9 mouse cellular contexts compared by ENCODE assay signal in the genomic region with DNA sequence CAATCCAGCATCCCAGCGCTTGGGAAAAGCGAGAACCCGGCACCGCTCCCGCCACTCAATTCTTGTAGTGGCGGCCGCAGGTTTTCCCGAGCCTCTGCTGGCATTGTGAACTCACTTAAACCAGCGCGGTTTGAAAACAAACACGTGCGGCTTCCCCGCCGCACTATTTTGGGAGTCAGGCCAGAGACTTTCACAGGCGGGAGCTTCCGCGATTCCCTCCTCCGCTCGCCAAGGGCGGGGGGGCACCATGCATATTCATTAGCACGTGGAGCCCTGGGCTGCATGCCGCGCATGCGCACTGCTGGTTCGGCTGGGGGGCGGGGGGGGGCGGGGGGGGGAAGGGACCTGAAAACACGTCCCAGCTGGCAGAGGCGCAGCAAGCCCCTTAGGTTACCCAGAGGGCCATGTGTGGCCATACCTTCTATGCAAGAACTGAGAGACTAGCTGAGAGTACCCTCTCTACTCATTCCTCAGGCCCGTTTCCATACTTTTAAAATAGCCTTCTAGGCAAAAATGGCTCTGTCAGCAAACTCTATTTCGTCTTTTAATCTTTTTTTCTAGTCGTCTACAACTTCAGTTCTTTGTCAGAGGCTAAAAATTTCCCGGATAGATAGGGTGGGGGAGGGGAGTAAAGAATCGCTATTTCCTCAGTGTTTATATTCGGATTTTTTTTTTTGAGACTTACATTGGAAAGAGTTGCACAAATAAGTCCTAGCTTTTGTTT. TPM values are rescaled to one million over a fixed set of nuclear protein-coding genes. Genes with fewer than 3 reads are reported as not detected.
A peak's percentile ranks its signal among the peaks of the same experiment; 100 is the strongest.
DNase-seq lines count a peak whose midpoint lies in the region; ATAC-seq and TF ChIP-seq lines count a peak whose summit lies in the region.
"Had no signal": no experiment of that assay in that cellular context is flagged by ENCODE, and none has a peak within 500 bp of the region (broad histone marks: within the 10 kb centered on the region; RNA-seq: fewer than 3 reads in every experiment).

No protein-coding gene starts in this region.

- no peak overlapping the region for H3K9ac ChIP-seq in intestine, embryonic 14.5 days (ENCODE audit: low read length)
- H3K9ac ChIP-seq in neural tube, embryonic 12.5 days = peak overlapping the region; percentile 63; the same call in 1 of the 2 replicates

- peak; percentile 35 for DNase-seq in gastrocnemius, postnatal 14 days
- no peak for DNase-seq in gastrocnemius, adult 18-20 months (ENCODE audit: low spot score)
- peak; percentile 82 for DNase-seq in embryo, embryonic 10 days (ENCODE audit: low spot score)
- no peak for DNase-seq in intestine, embryonic 14.5 days (ENCODE audit: low spot score)
- DNase-seq in B cell, adult 2 months = no peak
- no peak for DNase-seq in thymus, postnatal 4 days

- H3K9me3 ChIP-seq in E14TG2a.4 (ENCODE audit: low read length) = no peaks in the 10 kb centered on the region
- H3K9me3 ChIP-seq in intestine, embryonic 14.5 days (ENCODE audit: control insufficient read depth, low read length) = no peaks in the 10 kb centered on the region
- no peaks in the 10 kb centered on the region for H3K9me3 ChIP-seq in neural tube, embryonic 12.5 days

- H3K4me1 ChIP-seq in E14TG2a.4 (replicated peaks; ENCODE audit: low read depth, low read length) = peaks cover 19% of the 10 kb centered on the region
- H3K4me1 ChIP-seq in intestine, embryonic 14.5 days (replicated peaks; ENCODE audit: control insufficient read depth, insufficient read depth, low read length) = no peaks in the 10 kb centered on the region
- peaks cover 15% of the 10 kb centered on the region for H3K4me1 ChIP-seq in neural tube, embryonic 12.5 days

- peak overlapping the region; percentile 57 for H3K4me3 ChIP-seq in E14TG2a.4 (replicated peaks; ENCODE audit: low read length)
- 0 out of 2 replicates have a peak overlapping the region, but pooled peaks have one; percentile 16 for H3K4me3 ChIP-seq in intestine, embryonic 14.5 days (ENCODE audit: low read depth, low read length)
- H3K4me3 ChIP-seq in neural tube, embryonic 12.5 days = peak overlapping the region; percentile 29

- H3K27ac ChIP-seq in intestine, embryonic 14.5 days (ENCODE audit: low read depth) = no peak overlapping the region
- peak overlapping the region; percentile 57 for H3K27ac ChIP-seq in neural tube, embryonic 12.5 days

- WGBS in intestine, embryonic 14.5 days = under 1% methylated on average over 35 of the region's 35 CpGs
- under 1% methylated on average over 33 of the region's 35 CpGs for WGBS in neural tube, embryonic 12.5 days

- no peak for ATAC-seq in intestine, embryonic 14.5 days (replicated peaks; ENCODE audit: low FRiP score, low TSS enrichment, low read depth)
- peak; percentile 83 for ATAC-seq in neural tube, embryonic 12.5 days (ENCODE audit: low FRiP score, low read depth)

- intact Hi-C loops in gastrocnemius, postnatal 14 days (cut with DNase I; ENCODE audit: low total_unique reads) = no loop called here

- peaks cover 83% of the 10 kb centered on the region for H3K27me3 ChIP-seq in E14TG2a.4 (ENCODE audit: insufficient read depth, low read length)
- peaks cover 97% of the 10 kb centered on the region for H3K27me3 ChIP-seq in intestine, embryonic 14.5 days (replicated peaks; ENCODE audit: control insufficient read depth, insufficient read depth, low read length)
- H3K27me3 ChIP-seq in neural tube, embryonic 12.5 days (replicated peaks) = peaks cover 52% of the 10 kb centered on the region

- H3K36me3 ChIP-seq in E14TG2a.4 (ENCODE audit: insufficient read depth, low read length) = no peaks in the 10 kb centered on the region
- H3K36me3 ChIP-seq in intestine, embryonic 14.5 days (ENCODE audit: control insufficient read depth, insufficient read depth, low read length) = no peaks in the 10 kb centered on the region
- no peaks in the 10 kb centered on the region for H3K36me3 ChIP-seq in neural tube, embryonic 12.5 days

- H3K4me2 ChIP-seq in intestine, embryonic 14.5 days (ENCODE audit: low read length) = peak overlapping the region; percentile 35
- H3K4me2 ChIP-seq in neural tube, embryonic 12.5 days (replicated peaks) = peak overlapping the region; percentile 59

- no peak for TF ChIP-seq CTCF in E14TG2a.4 (conservative IDR thresholded peaks at IDR 0.05; ENCODE audit: low read length)

RNA-seq across cellular contexts. Expression of a gene that starts 6.4 kb away (rescaled TPM):
- under 1 TPM in 1 of 2 experiments, not detected in 1; 0.66 TPM for total RNA-seq in gastrocnemius, postnatal 14 days (2021)
- under 1 TPM in 1 of 2 experiments, not detected in 1; 0.17 TPM for total RNA-seq in gastrocnemius, adult 18-20 months (2021)
- polyA plus RNA-seq in intestine, embryonic 14.5 days (2014; fragmentation: Nextera tagmentation; extraction: Ambion mirVana) = not detected in 2 replicates
- 62.8 and 66.6 TPM in 2 replicates for polyA plus RNA-seq in neural tube, embryonic 12.5 days (2016; fragmentation: Nextera tagmentation; extraction: Ambion mirVana)
- polyA plus RNA-seq: spleen, adult 2 months had no signal

RNA-seq across cellular contexts. Expression of a gene that starts 9.8 kb away (rescaled TPM):
- total RNA-seq in gastrocnemius, postnatal 14 days (2021) = 1 to 10 TPM in 1 of 2 experiments, under 1 TPM in 1; 0.47 to 3.9 TPM
- total RNA-seq in gastrocnemius, adult 18-20 months (2021) = 1 to 10 TPM; 1.8 to 3.3 TPM
- polyA plus RNA-seq in intestine, embryonic 14.5 days (2014; fragmentation: Nextera tagmentation; extraction: Ambion mirVana) = not detected in 2 replicates
- polyA plus RNA-seq in neural tube, embryonic 12.5 days (2016; fragmentation: Nextera tagmentation; extraction: Ambion mirVana) = 19.0 and 19.9 TPM in 2 replicates
- polyA plus RNA-seq: spleen, adult 2 months had no signal

Comparison
In these comparisons a context has a peak if more than half of its experiments do, and no peak if none do; other contexts are left out.
1. DNase-seq: peak in gastrocnemius, postnatal 14 days (single experiment) and embryo, embryonic 10 days (single experiment); none in gastrocnemius, adult 18-20 months (single experiment), intestine, embryonic 14.5 days (single experiment), B cell, adult 2 months (0 of 2) and thymus, postnatal 4 days (single experiment).
2. Peak in every context shown above with its lines, with median percentiles within 50 percentile points of each other: H3K4me3 ChIP-seq.